Mouse (Mus musculus): ENCODE measurements at regions not wholly inside any gene's neighbourhood (a gene's known extent, or its start where the extent isn't known, plus 50 kb on each side); places are given as distances from the start of the nearest gene placed in this dataset.
"Not testable (repeated sequence)": the region's sequence is repeated elsewhere in the genome, so short reads cannot be mapped to it uniquely, and the experiment has no call there.

DNA sequence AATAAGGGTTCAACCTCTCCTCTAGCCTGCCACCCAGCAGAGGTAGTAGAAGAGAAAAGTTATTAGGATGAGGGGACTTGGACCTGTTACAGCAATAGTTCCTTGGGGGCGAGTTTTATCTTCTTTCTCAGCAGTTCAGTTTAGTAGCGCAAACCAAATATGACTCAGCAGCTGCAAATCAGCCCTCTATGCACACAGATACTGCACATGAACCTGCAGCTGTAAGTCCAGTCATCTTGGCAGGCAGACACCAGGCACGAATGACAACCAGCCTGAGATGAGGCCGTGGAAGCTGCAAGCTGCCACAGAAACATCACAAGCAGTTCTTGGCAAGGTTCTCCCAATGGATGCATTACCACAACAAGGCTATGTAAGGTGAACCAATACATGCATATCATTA, 327.0 kb upstream of the Akr1e1 start:
- DNase-seq (ENCODE audit: low read depth, low spot score): no peak

DNA sequence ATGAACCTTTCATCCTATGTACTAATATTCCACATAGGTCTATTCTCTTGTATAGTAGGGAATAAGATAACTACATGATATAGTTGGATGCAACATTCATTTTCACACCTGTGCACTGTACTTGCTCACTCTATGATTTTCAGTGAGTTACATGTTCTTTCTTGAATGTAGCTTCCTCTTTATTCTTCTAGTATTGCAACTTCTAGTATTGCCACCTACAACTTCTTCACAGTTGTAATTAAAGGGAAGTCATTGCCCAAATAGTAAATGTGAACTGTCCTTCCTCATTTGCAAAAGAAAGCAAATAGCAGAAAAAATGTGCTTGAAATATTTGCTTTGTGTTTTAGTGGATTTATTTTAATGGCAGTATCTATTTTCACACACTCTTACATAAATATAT, 330.9 kb upstream of the Akr1e1 start:
- no peak for DNase-seq (ENCODE audit: low read depth, low spot score)

DNA sequence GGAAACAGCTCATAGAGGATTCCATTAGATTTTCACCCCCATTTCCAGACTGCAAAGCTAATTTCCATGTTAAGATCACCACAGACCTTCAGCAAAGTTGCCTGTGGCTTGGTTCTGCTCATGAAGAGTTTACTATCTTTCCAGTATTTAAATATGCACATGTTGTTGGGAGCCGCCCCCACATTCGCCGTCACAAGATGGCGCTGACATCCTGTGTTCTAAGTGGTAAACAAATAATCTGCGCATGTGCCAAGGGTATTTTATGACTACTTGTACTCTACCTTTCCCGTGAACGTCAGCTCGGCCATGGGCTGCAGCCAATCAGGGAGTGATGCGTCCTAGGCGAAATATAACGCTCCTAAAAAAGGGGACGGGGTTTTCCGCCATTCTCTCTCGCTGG, 333.5 kb upstream of the Akr1e1 start:
- DNase-seq (ENCODE audit: low read depth, low spot score): not testable (repeated sequence)

DNA sequence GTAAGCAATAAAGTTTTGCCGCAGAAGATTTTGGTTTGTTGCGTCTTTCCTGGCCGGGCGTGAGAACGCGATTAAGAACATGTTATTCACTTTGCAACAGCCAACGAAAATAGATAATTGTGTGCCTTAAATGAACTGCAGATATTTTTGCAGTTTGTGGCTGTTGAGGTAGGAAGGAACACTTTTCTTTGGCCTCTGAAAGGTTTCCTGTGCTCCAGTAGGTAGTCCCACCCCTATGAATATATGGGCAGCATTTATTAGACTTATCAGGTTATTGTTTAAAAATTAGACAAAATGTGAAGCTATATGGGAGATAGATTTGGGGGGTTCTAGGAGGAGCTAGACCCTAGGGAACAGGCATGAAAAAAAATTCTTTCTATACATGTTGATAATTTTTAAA, 334.1 kb upstream of the Akr1e1 start:
- DNase-seq (ENCODE audit: low read depth, low spot score): no peak

DNA sequence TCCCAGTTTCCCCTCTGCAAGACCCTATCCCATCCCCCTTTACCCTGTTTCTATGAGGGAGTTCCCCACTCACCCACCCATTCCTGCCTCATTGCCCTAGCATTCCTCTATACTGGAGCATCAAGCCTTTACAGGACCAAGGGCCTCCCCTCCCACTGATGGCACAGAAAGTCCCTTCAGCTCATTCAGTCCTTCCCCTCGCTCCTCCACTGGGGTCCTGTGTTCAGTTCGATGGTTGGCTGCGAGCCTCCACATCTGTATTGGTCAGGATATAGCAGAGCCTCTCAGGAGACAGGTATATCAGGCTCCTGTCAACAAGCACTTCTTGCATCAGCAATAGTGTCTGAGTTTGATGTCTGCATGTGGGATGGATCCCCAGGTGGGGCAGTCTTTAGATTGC, 346.4 kb upstream of the Akr1e1 start:
- no peak for DNase-seq (ENCODE audit: low read depth, low spot score)

DNA sequence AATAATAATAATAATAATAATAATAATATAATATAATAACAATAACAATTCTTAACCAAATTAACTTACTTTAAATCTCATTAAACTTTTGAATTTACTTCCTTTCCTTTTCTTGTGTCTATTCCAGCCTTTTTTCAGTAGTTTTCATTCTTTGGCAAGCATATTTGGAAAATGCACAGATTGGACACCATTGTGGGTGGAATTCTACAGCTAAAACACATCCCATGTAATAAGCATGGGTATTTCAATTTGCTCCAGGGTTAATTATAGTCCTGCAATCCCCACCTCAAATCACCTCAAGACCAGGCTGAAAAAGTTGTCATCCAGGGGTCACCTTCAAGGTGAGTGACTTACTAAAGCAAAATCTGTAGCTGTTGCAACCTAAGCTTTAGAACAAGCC, 355.9 kb upstream of the Akr1e1 start:
- DNase-seq (ENCODE audit: low read depth, low spot score): no peak

DNA sequence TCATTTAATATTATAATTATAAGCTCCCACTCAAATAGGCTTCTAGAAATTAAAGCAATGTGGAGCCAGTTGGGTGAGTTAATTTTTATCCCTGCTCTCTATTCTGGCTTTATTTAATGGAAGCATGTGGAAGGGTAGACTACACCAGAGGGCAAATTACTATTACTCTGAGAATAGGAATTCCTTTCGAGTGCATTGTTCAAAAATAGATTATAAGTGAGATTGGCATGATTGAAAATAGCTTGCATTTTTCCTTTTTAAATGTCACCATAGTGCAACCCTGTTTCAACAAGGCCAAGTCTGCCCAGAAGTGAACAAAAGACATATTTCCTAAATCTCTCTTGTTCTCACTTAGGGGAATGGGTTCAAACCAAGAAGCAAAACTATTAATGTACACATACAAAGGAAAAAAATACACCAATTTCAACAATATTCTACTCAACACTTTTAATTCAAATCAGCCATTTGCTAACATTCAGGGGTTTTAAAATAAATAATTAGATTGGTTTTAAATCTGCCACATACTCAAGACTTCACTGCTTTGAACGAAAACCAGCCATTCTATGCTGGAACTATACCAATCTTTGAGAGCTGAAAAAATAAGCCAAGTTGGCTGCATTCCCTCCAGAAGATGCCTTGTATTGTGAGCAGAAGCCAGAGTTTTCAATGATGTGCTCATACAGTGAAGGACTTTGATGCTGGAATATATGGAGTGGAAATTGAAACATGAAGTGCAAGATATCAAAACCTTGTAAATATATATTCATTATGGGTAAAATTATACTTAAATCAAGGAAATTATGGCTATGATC, 361.3 kb upstream of the Akr1e1 start:
- DNase-seq (ENCODE audit: low read depth, low spot score): no peak

DNA sequence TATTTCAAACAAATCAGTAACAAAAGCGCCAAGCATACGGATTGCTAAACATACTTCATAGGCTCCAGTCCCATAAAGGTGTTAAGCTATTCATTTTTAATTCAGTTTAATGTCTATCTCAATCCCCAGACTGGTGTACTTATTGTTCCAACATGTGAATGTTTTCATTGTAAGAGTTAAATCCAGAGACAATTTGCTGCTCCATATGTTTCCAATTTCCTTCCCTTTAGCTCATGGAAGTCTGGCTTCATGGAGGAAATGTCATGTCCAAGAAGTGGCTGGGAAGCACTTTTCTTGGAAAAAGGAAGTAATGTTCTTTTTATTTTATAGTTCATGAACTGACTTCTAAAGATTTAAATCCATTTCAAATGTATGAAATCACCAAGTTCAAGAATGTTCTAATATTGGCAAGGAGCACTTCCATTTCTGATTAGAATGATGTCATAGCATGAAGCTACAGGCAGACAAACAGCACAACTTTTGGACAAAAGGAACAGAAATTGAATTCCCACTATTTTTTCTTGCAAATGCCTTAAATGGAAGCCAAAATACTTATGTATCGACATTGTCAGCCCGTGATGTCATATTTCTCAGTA, 362.6 kb upstream of the Akr1e1 start:
- no peak for DNase-seq (ENCODE audit: low read depth, low spot score)

DNA sequence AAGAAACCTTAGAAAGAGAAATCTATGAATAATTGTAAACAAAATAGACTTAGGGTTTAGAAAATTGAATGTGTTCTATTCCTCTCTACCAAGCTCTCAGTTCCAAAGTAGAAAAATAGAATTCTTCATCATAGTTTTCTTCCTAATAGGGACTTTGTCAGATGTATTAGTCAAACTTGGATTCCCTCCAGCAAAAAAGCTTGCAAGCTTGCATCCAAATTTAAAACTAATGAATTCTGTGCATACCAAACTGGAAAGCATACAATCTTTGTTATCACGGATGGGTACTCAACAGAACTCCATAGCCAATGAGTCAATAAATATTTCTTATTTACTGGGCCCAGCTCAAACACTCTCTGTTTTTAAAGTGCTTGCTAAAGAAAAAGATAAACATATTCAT, 383.9 kb upstream of the Akr1e1 start:
- no peak for DNase-seq (ENCODE audit: low read depth, low spot score)

DNA sequence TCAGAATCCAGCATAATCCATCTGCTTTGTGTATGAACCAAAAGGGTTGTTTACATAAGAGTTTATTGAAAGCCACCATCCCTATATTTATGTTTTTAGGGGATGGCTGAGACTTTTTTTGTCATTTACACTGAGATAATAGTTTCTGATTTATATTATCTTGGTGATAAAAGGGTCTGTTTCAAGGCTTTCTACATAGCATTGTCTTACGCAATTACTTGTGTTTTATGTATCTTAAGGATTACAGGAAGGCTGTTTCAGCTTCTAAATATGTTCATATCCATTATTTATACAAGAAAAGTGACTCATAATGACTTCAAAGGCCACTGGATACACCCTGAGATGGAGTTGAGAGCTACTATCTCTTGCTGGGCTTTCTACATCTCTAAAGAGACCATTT, 399.3 kb upstream of the Akr1e1 start:
- no peak for DNase-seq (ENCODE audit: low read depth, low spot score)

DNA sequence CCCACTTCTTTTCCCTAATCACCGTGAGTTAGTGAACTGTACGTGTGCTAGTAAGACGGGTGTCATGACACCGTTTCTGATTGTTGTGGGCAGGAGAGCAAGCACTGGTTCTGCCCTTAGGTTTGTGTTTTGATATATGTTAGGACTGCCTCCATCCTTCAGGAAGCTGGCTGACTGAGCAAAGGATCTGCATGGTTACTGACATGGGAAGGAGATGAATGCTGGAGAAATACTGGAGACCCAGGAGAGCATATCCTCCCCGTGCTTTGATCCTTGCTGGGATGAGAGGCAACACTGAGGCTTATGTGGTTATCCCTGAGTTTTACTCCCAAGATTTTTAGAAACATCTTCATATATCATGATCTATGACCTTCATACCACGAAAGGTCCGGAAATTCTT, 413.5 kb upstream of the Akr1e1 start:
- no peak for DNase-seq (ENCODE audit: low read depth, low spot score)

DNA sequence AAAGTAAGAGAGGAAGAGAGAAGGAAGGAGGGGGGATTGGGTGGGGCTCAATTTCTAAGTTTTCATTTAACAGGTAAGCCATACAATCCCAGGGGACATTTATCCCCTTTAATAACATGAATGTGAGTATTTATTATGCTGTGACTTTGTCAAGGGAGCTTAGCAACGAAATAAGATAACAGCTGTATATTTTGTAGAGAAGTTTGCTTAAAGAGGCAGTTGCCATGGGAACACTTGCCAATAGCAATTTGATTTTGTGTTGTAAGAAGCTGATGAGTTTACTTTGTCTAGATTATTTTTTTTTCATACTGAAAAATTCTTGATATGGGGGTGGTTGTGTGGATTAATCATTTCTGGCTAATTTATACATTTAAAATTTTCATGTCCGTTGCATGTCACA, 450.9 kb upstream of the Akr1e1 start:
- DNase-seq (ENCODE audit: low read depth, low spot score): no peak

DNA sequence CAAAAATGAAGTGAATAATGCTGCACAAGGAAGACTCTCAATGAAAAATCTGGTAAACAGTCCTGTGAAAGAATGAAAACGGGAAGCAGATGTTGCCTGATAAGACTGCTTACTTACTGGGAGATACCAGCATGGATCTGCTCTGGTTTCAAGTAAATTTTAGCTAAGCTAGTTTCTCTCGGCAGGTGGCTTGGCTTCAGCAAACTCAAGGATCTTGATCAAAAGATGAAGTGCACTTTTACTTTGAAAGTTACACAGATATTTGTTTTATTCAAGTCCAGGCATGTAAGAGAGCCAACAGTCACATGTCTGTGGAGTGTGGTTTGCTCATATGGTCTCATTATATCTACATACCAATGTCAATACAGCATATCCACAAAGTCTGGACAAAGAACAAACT, 451.5 kb upstream of the Akr1e1 start:
- no peak for DNase-seq (ENCODE audit: low read depth, low spot score)

DNA sequence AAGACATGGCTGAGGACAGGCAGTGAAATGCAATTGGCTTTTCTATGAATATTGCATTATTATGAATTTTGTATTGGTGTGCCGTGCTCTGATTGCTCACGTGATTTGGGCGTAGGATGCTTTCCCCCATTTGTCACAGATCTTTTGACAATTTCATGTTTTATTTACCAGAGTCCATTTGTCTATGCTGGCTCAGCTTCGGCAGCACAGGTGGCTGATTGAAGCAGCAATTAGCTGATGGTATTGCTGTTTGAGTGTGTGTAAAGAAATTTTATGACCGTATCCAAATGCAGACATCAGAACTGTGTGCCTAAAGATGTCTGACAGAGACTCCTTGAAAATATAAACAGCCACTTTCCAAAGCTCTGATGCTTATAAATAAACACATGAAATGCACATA, 498.5 kb upstream of the Akr1e1 start:
- DNase-seq (ENCODE audit: low read depth, low spot score): no peak

DNA sequence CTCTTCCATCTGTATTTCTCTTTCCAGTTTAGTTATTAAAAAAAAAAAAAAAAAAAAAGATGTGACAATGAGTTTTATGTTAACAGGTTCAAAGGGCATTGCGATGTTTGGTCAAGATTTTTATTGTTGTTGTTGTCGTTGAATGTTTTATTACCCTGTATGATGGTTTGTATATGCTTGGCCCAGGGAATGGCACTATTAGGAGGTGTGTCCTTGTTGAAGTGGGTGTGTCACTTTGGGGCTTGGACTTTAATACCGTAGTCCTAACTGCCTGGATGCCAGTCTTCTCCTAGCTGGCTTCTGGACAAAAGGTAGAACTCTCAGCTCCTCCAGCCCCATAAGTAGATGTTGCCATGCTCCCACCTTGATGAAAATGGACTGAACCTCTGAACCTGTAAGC, 545.9 kb upstream of the Akr1e1 start:
- DNase-seq (ENCODE audit: low read depth, low spot score): no peak

DNA sequence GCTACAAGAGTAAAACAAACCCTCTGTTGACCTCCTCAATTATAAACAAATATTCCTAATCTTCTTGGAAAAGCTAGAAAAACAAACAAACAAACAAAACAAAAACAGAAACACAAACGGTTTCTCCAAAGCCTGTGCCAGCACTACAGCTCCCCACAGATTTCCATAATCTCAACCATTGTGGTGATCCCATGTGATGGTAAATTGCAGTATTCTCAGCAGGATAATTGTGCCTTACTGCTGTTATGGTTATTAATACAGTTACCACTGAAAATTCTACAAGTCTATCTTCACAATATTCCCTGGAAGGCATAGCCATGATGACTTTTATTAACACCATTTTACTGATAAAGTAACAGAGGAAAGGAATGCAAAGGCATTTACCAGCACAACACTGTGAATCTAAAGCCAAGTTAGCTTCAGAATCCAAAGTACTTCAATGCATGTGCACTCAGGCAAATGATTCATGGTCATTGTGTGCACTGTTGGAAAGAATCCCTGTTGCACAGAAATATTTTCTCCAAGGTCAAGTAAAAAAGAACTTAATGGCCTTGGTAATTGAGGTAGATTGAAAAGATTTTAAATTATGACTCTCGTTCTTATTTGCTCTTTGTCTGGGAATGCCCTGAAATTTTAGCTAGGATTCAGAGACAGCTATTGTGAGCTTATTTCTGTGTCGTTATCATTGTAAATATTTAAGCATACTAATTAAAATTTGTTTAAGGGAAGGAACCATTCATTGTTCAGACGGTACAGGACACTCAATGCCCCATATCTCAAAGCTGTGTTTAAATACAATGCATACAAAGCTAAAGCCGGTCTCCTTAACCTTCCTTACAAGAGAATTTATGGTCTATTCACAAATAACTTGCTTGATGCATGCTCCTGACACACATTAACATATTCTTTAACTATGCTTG, 551.1 kb upstream of the Akr1e1 start:
- no peak for DNase-seq (ENCODE audit: low read depth, low spot score)

DNA sequence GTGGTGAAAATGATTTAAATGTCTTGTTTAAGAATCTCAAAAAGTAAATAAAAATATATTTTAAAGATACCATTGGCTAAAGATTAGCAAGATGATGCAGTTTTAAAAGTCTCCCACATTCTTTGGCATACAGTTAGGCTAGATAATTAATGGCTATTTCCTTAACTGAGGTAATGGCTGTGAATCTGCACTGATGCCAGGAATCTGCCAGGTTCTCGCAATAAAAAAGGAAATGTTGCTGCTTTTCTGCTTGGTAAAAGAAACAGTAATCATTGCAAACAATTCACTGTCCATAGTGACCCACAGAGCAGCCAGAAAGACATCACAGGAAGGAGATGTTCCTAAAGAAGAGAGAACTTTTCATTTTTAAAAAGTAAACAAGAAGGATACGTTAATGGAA, 557.7 kb upstream of the Akr1e1 start:
- DNase-seq (ENCODE audit: low read depth, low spot score): no peak

DNA sequence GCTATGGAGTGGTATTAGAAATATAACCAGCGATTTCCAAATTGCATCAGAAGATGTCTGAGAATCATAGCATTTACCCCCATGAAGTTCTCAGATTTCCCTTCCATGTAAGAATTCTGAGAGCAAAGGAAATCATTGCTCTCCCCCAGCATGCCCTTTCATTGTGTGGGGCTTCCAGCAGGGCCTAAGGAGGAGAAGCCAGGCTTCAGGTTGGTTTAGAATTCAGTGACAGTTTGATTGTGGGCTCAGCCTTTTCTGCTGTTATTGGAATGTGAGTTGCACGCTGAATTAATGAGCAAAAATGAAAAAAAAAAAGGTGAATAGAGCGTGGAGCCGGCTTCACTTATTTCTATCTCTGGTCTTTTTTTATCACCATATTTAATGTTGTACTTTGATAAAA, 570.0 kb upstream of the Akr1e1 start:
- no peak for DNase-seq (ENCODE audit: low read depth, low spot score)

DNA sequence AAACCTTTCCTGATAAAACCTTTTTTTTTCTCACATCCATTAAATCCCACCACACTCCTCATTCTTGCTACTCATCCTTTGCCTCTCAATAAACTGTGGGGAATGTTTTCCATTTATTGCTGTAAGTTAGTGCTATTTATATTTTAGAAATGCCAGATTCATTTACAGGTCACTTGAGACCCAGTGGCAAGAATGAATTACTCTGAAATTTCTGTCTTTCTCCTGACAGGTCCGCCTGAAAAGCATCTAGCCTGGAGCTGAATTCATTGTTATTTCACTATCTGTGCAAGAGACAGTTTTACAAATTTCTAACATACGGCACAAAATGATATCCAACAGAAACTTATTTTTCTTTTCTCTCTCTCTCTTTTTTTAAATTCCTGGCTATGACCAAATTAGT, 570.6 kb upstream of the Akr1e1 start:
- no peak for DNase-seq (ENCODE audit: low read depth, low spot score)

DNA sequence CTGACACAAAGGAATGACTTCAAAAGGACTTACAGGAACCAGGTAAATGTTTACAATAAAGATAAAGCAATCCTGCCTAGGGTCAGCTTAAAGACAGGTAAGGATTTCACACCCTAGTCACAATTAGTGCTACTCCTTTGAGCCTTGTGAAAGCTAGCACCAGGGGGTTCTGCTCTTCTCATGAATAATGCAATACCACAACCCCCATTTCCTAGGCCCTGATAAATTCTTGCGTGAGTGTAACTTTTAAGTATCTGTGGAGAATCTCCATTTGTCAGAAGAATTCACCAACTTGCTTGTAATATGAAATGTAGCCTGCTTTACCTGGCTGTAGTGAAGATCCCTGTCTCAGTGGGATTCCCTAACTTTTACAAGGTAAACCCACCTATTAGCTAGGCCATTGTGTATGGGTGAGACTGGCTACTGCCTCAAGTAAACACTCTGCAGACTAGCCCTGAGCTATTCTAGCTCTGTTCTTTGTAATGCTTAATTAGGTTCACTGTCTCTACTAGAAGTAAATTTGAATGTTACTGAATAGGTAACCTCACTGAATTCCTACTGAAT, 576.3 kb upstream of the Akr1e1 start:
- DNase-seq (ENCODE audit: low read depth, low spot score): not testable (repeated sequence)

DNA sequence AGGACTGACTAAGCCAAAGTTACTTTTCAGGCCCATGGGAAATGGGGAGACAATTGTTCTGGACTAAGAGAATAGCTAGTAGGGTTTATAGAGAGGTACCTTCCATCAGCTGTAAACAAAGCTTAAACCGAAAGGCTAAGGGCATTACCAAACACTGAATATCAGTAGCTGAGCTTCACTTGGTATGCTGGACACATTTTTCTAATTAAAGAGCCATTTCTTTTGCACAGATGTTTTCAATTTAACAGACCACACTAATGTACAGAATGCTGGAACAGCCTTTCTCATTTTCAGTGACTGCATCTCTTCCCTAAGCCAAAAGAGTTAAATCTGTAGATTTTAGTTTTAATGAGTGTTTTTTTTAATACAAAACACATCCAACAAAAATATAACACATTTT, 593.8 kb upstream of the Akr1e1 start:
- DNase-seq (ENCODE audit: low read depth, low spot score): no peak

DNA sequence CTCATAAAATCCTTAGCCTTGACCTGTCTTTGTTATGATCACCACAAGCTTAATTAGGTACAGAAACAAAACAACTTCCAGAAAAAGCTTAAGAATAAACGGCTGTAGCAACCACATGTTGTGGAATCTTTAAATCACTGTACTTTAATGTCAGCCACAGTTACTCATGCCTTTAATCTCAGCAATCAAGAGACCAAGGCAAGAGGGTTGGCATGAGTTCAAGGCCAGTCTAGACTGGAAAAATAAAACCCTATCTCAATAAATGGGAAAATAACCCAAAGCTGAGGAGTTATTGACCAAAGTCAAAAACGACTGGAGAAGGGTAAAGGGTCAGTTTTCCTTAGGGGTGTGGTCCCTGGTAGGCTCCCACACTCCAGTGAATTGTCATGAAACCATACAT, 595.2 kb upstream of the Akr1e1 start:
- DNase-seq (ENCODE audit: low read depth, low spot score): no peak
